Mouse (Mus musculus): ENCODE measurements at regions not wholly inside any gene's neighbourhood (a gene's known extent, or its start where the extent isn't known, plus 50 kb on each side); places are given as distances from the start of the nearest gene placed in this dataset.

DNA sequence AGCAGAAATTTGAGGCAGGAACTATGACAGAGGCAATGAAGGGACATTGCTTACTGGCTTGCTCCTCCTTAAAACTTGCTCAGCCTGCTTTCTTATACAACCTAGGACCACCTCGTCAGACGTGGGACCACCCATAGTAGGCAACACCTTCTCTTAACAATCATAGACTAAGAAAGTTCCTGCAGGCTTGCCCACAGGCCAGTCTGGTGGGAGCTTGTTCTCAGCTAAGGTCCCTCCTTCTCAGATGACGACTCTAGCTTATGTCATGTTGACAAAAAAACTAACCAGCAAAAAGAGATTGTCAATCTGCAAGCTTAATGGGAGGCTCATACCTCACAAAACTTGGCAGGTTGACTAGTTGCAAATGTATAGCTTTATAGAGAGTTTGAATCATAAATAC is 56.5 kb upstream of the Lsm6 start:
- DNase-seq (ENCODE audit: low spot score in 2 of 2): no peak

DNA sequence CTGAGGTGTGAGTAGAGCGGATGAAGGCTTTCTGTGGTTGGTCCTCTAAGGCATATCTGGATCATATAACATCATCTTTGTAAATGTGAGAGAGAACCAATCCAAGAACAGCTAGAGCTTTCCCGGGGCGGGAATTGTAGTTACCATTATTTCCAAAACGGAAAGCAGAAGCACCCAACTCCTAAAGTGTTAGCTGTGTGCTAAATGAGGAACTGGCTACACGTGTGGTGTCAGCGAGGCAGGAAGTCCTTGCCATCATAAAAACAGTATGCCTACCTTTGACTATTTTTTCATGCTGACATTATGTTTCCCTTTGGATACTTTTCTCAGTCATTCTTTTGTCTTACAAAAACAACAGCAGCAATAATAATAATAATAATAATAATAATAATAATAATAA is 68.8 kb upstream of the Lsm6 start:
- DNase-seq (ENCODE audit: low spot score in 2 of 2): no peak

DNA sequence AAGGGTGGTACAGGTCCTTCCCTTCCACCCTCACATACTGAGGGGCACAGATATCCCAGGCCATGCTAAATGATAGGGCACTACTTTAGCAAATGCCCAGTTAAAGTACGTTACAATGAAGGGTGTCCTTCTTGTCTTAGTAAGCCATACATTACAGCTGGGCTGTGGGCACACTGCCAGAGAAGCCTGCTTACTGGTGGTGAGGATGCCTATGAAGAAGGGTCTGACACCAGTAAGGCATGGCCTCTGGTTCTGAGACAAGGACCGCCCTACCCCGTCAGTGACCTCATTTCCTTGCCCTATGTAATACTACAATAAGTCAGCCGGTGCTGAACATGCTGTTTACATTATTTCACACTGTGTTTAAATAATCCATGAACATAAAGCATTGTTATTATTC is 69.6 kb upstream of the Lsm6 start:
- no peak for DNase-seq (ENCODE audit: low spot score in 2 of 2)

DNA sequence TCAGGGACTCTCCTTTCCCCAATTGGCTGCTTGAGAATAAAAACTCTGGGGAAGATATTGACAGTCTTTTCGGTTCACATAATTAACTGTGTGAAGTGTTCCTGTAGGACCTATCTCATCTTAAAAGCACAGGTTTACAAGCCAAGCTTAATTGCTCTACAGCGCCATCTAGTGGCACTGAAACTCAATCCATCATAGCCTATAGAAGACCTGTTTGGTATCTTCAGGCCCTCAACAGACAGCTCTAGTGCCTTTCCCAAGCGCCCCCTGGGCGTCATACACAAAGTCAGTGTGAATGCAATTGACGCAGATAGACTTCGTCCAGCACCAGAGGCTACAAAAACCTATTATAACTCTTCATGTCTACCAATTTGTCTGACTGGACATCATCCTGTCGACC is 78.9 kb upstream of the Lsm6 start:
- peak; percentile 36 to 41 for DNase-seq (ENCODE audit: low spot score in 2 of 2)

DNA sequence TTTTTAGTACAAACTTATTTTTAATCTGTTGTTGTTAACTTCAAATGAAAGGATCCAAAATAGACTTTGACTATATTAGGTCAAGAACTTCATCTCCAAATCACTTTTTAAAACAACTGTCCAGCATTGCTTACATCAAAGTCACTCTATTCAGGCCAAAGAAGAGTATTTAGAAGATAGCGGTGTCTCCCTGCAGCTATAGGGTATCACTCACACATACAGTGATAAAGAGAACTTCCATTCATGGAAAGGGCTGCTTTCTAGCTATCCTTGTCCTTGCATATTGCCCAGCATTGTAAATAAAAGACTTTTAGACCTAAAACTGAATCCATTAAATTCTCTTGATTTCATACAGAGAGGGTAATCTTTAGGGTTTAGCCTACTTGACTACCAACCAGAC is 82.1 kb upstream of the Lsm6 start:
- no peak for DNase-seq (ENCODE audit: low spot score in 2 of 2)

DNA sequence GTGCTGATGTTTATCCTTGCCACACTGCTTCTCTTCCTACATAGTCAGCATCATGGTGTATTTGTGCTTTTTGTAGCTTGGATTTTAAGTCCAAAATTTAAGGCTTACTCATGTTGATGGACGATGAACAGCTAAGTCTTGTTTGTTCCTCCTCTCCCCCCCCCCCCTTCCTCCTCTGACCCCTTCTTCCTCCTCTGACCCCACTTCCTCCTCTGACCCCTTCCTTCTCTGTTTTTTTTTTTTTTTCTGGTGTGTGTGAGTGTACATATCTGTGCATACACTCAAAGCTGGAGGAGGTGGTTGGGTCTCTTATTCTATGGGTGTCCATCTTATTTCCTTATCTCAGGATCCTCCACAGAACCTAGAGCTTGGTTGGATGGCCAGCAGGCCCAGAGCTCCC is 87.0 kb upstream of the Lsm6 start:
- no peak for DNase-seq (ENCODE audit: low spot score in 2 of 2)

DNA sequence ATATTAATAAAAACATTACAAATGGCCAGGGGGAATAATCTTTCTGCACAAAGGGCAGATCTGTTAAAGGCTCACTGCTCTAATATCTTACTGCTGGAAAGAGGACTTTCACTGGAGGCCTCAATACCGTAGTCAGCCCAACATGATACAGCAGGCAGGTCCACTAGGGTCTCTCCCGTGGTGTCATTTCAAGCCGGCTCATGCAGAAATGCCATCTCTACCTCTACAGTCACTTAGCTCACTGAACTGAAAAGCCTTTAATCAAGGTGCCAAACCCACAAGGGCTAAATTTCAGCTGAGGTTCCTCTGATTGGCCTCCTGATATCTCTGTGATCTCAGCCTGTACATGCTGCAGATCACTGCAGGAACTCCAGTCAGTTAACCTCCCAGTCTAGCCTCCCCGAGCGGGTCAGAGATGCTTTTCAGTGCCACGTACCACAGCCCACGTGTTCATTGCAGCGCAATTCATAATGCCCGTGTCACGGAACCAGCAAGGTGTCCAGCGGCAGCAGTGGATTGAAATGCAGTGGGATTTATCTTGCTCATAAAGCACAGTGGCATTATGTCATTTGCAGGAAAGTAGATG is 90.4 kb upstream of the Lsm6 start:
- no peak for DNase-seq (ENCODE audit: low spot score in 2 of 2)

DNA sequence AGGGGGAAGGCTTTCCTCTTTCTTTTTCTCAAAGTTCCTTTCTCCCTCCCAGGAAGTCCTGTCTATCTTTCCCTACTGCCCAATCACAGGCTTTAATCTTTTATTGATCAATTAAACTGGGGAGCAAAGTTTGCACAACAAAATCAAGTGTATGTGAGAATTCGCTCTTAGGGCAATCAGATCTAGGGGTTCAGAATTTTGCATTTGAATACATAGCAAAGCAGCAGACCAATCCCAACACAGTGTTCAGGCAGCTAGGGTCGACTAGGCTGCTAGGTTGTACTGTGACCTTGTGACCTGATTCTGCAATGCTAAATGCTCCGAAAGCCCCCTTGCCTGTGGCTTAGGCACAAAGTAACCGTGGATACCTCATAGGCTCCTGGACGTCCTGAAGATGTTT is 91.5 kb upstream of the Lsm6 start:
- no peak for DNase-seq (ENCODE audit: low spot score in 2 of 2)

DNA sequence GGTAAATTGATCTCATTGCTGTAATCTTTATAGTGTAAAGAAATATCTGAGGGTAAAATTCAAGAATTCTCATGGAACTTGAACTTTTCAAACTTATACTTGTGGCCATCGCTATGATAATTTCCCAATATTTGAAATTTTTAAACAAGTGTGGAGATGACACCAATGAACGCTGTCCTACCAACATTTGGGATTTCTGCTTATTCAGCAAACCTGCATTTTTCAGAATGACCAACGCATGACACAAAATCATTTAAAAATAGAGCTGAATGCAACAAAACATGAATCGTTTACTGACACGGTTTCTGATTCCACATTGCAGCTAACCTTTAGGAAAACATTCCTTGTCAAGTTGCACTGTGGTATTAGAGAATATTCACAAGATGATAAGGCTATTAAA is 92.9 kb upstream of the Lsm6 start:
- DNase-seq (ENCODE audit: low spot score in 2 of 2): no peak

DNA sequence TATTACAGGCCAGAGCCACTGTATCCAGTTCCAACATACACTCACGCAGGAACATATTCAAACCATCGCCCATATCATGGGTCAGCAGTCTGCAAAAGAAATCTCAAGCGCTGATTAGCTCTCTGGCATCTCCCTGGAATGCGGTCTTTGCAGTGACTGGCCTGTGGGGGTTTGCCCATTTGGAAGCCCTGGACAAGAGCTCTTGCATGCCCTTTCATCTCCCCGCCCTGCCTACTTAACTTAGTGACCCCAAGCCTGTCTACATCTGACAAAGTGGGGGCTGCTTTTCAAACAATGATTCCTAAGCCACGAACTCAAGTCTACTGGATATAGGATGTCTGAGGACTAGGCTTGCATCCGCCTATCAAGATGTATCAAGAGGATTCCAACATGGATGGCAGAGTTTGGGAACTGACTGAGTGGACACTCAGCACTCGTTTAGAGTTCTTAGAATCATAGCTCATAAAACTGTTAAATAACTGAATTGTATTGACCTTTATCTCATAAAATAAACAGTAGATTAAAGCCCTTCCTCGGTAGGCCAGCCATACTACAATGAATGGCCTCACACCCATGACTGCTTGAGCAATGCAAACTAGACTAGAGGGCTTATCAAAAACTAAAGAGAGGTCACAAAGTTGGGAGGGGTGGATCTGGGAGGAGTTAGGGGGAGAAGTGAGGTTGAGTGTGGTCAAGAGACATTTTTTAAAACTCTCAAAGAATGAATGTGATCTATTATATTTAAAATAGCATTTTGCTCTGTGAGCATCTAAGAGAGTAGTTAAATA is 97.4 kb upstream of the Zfp827 start:
- DNase-seq (ENCODE audit: low spot score in 2 of 2): no peak

DNA sequence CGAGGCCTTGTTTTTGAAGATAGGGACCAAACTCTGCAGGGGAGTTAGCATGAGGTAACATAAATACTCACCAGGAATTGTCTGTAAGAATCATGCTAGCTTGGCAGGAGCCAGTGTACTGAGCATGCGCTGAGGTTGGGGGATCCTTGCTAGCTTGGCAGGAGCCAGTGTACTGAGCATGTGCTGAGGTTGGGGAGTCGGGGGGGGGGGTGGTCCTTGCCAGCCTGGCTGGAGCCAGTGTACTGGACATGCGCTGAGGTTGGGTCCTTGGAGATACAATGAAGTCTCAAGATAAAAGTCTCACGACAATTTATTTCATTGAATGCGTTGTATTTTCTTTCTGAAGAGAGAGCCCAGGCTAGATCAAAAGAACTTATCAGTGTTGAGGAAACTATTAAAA is 96.2 kb upstream of the Zfp827 start:
- DNase-seq (ENCODE audit: low spot score in 2 of 2): no peak

DNA sequence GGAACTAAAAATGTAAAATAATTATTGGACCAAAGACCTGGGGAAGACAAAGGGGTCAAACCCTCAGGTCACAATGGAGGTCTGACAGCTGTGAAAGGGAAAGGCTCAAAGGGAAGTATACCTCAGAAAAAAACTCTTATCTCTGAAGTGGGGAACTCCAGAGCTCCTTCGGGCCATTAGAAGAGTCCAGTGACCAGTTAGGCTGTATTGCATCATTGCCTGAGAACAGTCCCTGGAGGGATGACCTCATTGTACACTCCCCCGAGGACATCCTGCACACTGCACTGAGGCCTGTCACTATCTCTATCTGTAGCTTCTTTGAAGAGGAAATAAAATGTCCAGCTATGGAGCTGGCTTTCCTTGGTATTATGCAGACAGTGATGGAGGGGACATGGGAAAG is 88.2 kb upstream of the Zfp827 start:
- DNase-seq (ENCODE audit: low spot score in 2 of 2): no peak

DNA sequence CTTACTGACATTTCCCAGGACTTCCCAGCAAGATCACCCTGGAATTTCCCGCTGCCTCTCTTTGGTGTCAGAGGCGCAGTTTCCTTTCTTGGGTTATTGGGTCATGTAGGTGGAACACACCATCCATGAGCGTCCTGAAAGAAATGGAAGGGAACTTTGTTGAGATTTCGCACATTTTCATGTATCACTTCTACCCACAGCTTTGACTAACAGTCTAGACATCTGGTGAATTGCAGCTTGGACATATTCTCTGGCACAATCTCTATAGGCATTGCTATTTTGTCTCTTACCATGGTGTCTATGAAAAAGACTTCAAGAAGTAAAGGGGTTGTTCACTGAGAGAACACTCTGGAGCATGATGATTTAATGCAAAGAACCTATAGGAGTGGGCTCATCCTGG is 86.7 kb upstream of the Zfp827 start:
- no peak for DNase-seq (ENCODE audit: low spot score in 2 of 2)

DNA sequence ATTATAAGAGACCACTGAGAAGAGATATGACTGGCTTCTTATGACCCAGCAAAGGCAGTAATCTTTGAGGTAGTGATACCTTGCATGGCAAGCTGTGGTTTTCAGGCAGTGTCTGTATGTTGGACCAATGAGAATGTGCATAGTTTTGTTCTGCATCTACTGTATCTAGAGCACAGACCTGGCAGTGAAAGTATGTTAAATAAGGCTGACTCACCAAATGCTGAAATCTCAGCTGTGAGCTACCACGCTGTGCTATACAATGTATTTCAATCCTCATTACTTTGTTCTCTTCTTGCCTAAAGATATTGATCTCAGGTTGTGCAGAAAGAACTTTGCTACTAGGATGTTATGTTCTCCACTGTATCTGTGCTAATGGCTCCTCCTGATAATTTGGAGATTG is 83.9 kb upstream of the Zfp827 start:
- DNase-seq (ENCODE audit: low spot score in 2 of 2): no peak

DNA sequence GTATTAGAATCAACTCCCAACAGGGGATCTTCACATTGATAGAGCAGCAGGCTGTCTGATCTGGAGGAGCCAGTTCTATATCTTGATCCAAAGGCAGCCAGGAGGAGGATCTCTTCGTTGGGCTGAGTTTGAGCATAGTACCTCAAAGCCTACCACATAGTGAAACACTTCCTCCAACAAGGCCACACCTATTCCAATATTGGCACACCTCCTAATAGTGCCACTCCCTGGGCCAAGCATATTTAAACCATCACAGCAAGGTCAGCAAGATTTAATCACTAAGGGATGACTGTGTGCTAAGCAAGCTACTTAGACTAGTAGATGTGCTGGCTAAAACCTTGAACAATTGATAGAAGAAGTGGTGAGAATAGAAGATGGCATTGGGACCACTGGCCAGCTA is 82.6 kb upstream of the Zfp827 start:
- DNase-seq (ENCODE audit: low spot score in 2 of 2): no peak

DNA sequence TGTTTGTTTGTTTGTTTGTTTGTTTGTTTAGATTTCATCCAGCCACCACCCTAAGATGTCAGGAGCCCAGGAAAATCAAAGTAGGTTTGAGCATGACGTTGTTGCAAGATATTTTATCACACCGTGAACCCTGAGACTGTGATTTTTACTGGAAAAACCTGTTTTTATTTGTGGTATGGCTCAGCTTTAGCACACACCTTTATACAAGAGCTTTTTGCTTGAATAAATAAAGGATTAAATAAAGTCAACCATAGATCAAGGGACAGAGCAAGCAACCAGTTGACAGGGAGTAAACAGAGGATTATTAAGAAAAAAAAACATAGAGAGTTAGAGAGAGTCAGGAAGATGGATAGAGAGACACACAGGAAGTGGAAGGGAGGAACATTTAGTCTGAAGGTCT is 82.2 kb upstream of the Zfp827 start:
- no peak for DNase-seq (ENCODE audit: low spot score in 2 of 2)

DNA sequence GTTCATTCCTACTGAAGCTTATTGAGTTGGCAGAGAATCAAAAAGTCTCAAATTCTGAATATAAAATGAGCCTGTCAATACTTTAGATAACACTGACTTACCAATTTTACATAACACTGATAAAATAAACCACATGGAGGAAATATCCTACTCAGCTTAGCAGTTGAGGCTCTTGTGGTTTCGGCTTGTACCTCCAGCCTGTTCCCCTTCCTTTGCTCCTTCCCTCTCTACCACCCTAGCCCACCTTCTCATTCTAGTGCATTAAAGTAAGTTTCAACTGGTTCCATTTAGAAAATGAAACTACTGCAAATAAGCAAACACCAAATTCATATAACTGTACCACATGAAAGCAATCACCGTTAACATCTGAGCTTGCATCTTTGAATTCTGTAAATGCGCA is 53.2 kb upstream of the Zfp827 start:
- no peak for DNase-seq (ENCODE audit: low spot score in 2 of 2)

All from spleen, postnatal 36 days (tissue).